Mouse (Mus musculus) kidney, postnatal 25 days (tissue): ENCODE measurements around the gene Tspan14.
A peak's percentile ranks its signal among the peaks of the same experiment; 100 is the strongest.

Experiments used
- DNase-seq, 2 experiments: peaks; one replicate each; pipeline ENCODE4 v3.0.0; 2021; ENCODE audit warnings: mixed read lengths in 2 of 2

Gene Tspan14

DNA sequence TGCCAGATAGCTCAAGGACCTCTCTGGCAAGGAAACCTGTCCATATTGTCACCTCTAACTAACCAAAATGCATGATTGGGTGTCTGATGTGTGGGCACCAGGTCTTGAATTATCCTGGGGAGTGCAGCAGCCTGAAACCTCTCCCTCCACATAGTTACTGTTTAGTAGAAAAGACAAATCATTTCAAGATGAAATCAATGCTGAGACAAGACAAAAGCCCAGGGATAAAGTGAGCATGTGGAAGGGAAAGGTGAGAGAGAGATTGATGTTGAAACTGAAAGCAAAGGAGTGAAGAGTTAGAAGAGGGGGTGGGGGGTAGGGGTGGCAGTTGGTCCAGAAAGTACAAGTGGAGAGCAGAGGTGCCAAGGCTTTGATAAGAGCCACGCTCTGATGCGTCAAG, 1.4 kb upstream of the Tspan14 start:
- DNase-seq, result no peak

DNA sequence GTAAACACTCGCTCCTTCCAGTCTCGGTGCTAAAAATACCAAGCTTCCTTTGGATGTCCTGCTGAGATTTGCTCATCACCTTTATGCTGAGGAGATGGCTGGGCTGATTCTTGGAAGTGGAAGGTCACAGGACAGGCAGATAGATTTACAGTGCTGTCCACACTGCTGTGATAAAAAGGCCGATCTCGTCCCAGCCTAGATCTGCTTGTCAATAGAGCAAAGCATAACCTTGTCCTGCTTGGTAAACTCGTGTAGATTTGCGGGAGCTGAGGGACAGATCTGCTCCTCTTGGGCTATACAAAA, 942 bp upstream of the Tspan14 start:
- DNase-seq, result no peak

DNA sequence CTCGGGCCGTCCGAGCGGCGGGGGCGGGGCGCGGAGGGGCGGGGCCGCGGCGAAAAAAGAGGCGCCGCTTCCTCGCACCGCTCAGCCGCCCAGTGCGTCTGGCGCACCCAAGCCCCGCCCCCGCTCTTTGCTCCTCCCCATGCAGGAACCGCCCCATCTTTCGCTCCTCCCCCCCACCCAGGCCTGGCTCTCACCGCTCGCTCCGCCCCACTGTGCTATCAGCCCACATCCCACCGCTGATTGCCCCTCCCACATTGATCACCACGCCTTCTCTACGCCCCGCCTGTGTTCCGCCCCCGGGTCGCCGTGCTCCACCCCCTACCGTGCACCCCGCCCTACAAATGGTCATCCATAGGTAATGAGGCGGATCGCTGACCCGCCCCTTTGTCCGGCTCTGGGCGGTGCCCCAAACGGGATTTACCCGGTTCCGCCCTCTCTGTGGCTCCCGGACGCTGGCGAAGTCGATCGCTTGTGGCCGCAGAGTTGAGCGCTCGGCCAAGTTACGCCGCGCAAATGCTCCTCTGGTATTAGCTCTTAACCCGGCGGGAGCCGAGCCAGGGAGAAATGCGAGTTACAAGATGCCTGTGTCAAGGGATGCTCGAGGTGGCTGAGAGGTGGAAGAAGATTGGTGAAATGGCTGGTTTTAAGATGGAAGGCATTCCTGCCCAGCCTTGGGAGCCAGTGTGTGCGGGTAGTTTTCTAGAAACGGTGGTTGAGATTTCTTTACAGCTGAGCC, 423 bp upstream of the Tspan14 start:
- peak; percentile 99 for DNase-seq

DNA sequence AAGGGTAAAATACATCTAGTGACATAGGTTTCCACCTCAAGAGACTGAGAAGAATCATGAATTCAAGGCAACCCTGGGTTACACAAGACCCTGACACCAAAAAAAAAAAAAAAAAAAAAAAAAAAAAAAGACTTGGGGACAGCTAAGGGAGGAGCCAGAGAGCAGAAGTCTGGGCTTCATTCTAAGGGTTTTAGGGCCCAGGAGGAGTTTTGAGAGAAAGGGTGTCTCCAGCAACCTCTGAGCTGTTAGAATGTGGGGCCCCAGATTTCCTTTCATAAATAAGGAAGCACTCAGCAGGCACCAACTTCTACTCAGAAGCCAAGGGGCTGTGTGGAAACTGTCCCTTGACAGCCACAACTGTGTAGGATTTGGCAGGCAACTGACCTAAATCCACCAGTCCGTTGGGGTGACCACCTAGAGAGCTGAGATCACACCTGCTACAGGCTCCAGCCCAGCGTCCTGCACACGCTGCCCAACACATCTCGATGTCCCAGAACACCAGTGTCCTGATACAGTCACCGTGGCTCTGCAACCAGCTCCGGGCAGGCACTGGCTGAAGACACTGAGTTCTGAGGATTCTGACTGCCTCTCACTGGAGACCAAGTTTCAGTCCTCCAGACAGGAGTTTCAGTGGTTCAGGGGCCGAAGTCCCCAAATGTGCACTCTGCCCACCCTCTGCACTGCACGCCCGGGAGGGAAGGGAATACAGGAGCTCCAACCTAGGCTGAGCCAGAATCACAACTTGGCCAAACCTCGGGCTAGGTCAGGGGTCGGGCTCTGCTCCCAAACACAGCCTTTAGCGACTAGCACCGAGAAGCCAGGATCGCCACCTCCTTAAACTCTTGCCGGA, 875 bp downstream of the Tspan14 start:
- peak; percentile 67 to 87 for DNase-seq

DNA sequence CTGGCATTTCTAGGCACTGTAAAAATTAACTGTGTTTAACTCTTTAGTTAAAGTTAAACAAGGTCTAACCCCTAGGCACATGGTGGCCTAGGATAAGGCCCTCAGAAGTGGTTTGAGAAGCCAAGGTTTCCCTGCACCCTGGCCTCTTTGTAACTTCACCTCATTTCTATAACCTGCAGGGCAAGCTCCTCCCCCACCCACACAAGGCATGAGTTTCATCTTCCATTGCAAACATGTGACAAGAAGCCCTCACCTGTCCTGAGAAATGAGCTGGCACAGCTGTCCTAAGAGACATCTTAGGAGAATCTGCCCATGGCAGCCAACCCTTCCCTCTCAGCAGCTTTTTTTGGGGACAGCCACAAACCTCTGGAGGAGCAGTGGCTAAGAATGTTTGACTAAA, 1.7 kb downstream of the Tspan14 start:
- DNase-seq, result peak; percentile 54 to 71

DNA sequence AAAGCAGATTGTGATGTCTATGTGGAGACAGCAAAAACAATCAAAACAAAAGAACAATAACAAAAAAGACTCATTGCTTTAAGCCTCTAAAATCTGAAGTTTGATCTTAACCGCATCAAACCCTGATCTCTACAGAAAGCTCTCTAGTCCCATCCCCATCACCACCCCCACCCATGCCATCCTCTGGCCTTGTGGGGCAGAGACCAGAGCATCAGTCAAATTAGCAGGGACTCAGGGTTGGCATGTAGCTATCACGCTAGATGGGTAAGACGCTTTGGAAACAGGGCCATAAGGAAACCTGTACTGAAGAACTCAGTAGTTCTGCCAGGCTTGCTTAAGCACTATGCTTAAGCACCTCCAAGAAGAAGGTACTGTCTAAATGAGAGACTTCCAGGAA, 2.4 kb downstream of the Tspan14 start:
- no peak for DNase-seq

DNA sequence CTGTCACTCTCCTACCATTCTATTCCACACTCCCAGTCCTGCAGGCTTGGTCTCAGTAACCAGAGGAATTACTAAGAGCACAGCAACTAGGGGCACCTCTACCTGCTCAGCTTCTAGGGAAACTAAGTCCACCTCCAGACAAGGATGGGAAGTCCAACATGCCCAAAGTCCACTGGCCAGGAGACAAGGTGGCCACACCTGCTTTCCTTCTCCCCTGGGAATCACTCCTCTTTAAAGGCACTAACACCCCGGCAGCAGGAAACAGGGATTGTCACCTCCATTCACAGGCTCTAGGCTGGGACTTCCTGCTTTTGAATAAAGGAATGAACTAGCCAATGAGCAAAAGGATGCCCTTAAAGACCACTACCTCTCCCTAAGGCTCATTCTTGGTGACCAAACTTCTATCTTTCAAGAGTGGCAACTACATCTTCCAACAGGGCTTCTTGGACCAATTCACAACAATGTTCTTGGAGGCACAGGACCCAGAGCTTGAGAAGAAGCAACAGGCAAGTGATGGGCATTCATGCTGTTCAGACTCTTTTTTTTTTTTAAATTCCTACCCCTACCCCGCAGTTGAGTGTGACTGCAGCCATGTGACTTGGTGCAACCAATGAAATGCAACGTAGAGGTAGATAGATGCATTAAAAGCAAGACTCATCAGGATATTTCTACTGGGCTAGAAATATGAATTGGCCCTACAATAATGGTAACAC, 3.0 kb downstream of the Tspan14 start:
- DNase-seq, result no peak

DNA sequence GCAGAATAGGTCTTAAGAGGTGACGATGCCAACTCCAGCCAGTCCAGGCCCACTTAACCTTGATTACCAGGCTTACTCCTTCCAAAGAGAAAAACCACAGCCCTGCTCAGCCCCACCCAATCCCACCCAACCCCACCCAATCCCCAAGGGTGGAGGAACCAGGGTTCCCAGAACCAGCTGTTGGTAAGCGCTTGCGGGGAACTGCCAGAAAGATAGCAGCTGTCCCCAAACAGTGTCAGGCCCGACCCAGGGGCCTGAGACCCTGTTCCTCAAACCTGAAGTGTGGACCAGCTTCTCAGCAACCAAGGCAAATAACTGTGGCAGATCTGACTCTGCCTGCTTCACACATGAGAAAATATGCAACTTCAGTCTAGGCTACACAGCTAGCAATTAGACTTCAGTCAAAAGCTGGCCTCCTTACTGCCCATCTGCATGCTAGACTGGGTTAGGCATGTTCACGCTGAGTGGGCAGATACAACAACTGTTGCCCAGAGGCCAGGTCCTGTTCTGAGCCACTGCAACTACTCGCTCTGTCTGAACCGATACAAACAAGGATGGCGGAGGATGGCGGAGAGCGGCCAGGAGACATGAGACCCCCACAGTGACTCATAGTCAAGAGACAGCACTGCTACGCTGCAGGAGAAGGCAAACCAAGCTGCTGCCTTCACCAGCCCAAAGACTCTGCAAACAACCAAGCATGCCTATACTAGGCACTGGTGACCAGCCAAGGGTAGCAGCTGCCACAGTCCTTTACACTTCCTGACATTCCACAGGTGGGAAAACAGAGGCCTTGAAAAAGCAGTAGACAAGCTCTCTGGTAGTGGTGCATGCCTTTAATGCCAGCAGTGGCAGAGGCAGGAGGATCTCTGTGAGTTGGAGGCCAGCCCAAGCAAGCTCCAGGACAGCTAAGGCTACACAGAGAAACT, 4.0 kb downstream of the Tspan14 start:
- DNase-seq, result peak; percentile 42 to 66

DNA sequence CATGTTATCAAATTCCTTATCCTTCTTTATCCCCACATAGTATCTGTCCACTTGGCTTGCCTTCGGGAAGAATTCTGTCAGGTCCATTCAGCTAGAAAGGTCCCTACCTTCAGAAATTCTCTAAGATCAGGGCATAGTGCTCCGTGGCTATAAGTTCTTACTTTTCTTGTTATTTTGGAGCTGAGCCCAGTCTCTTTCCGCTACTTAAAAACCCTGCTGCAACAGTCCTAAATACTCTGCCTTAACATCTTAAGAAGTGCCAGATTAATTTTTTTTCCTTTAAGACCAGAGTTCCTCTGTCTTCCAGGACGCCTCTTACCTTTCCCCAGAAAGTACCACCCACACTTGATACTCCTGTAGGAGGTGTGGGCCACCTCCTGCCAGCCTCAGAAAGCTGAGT, 6.4 kb downstream of the Tspan14 start:
- no peak for DNase-seq

DNA sequence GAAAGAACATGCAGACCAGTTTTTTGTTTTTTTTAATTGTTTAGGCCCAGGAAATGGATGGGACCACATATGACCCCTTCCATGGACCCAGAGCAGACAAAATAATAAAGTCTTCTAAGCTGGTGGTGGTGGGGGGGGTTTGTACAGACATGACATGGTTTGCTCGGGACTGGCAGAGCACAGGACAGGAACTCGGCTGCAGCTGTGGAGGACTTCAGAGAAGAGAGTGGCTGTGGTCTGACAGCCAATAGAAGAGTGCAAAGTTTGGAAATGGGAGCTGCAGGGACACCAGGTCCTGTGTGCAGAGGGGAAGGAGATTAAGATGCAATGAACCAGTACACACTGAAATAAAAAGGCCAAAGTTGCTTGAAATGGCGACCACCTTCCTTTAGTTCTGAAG, 7.0 kb downstream of the Tspan14 start:
- no peak for DNase-seq

DNA sequence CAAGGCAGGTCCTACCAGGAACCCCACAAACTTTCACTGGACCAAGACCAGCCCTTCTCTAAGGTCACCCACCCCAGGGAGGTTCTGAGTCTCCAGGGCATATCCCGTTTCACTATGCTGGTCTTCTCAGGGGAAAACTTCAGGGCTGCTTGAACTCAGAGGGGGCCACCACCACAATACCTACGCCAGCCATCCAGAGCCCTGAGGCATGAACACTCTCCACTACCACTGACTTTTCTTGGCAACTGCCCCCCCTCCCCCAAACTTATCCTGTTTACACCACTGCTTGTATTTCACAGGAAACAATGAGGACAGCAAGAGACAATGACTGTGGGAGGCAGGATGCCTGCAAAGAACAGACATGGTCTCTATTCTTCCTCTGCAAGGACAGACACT, 7.6 kb downstream of the Tspan14 start:
- DNase-seq, result peak; percentile 65 to 80

DNA sequence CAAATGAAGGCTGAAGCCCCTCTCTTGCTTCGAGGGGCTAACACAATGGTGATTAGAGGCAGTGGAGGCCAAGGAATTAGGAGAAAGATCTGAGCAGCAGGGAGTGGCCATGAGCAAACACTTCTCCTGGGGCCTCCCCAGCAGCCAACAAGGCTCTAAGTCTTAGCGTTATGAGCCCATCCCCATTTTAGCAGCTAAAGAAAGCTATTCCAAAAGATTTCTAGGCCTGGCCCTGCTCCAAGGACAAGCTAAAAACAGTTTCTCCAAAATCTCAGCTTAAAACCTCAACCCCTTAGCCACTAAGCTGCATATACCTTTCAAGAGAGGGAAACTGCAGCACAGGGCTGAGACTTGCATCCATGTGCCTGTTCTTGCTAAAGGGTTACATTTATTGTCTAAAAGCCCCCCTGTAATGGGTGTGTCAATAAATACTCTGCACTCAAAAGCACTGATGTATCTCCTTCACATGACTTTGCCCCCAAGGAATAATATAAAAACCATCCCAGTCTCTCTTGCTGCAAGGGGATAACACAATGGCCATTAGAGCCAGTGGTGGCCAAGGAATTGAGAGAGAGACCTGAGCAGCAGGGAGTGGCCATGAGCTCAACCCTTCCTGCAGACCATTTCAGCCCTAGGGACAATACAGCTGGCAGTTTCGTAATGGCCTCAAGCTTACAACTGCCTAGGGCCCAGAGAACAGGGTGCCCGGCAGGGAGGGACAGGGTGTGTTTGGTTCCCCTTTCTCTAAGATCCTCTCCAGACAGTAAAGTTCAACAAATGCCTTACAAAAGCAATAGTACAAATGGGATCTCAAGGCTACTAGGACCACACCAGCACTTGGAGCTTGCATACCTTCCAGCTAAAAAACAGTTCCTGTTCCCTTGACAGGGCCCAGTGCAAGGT, 8.3 kb downstream of the Tspan14 start:
- no peak for DNase-seq

DNA sequence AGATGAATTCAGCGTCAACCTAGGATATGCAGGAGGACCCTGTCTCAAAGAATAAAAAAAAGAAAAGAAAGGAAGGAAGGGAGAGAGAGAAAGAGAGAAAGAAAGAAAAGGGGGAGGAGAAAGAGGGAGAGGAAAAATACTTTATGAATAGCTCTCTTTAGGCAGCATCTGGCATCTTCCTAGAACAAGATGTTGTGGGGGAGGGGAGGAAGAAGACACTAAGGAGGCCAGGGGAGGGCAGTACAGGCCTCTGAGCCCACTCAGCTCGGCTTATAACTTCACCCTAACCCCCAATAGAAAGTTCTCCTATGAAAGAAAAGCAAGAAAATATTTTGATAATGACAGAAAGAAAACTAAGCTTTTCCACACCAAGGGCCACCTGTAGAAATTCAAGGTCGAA, 9.0 kb downstream of the Tspan14 start:
- DNase-seq, result no peak

DNA sequence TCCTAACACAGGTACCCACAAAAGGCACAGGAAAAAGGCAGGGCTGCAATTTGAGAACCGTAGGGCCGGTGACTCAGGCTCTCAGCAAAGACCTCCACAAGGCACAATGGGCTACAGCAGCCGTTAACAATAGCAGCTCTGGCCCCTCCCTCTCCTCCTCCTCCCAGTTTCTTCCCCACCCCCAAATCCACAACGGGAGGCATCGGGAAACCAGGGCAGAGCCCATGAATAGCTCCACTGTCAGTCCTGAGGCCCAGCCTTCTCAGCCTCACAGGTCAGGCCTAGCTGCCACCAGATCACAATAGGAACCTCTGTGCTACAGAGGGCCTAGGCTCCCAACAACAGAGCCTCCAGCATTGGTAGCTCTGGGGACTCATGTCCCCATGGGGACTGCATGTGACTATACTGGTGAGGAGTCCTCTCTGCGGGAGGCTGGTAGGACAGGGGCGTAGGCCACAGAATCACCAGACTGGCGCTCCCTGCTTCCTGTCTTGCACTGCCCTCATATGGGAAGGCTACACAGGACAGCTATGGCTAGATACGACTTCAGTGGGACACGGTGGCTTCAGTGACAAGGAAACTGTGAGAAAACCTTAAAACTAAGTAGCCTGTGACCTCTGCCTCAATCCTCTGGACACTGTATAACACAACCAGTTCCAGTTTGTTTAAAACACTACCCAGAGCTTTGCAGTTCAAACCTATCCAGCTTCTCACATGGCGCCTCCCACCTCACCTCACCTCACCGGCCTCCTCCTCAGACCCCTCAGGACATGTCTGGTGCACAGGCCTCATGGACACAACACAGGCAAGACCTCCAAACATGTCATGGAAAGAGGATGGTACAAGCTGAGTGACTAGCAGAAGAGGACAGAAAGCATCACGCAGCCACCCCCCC, 10.1 kb downstream of the Tspan14 start:
- peak; percentile 53 to 70 for DNase-seq

DNA sequence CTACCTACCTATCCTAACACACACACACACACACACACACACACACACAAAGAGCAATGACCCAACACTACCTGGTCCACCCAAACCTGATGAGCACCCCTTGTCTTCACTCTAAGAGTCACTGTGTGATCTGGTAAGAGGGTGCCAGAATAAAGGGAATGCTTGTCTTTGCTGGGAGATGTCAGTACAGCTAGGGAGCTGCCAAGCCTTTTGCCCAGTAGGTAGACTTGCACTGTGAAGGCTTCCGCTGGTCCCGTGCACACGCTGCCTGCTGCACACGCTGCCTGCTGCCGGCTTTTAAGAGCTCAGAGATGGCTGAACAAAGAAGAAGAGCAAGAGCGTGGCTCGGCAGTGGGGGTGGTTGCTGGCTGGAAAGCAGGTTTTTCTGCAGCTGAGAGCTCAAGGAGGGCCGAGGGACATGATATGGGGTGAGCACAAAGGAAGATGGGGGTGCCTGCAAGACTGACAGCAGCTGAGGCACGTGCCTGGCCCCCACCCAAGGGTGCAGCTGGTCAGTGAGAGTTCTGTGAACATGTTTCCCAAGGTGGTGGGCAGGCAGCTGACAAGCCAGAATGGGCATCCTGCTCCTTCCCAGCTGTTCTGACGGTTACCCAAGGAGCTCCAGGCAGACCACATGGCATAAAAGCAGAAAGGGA, 10.9 kb downstream of the Tspan14 start:
- peak in 1 of 2 experiments; percentile 51 for DNase-seq

DNA sequence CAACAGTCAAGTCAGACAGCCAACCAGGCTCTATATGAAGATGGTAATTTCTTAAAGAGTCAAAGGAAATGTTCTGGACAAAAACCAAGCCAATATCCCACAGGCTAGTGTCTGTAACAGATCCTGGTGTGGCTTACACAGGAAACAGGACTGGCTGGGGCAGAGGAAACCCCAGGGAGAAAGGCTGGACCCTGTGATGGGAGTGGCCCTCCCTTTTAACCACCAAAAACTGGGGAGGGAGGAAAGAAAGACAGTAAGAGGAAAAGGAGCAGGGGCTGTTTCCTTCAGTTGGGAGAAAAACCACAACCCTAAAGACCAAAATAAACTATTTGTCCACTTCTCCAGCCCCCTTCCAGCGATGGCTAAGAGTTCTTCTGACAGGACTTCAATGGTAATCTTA, 11.5 kb downstream of the Tspan14 start:
- DNase-seq, result no peak

DNA sequence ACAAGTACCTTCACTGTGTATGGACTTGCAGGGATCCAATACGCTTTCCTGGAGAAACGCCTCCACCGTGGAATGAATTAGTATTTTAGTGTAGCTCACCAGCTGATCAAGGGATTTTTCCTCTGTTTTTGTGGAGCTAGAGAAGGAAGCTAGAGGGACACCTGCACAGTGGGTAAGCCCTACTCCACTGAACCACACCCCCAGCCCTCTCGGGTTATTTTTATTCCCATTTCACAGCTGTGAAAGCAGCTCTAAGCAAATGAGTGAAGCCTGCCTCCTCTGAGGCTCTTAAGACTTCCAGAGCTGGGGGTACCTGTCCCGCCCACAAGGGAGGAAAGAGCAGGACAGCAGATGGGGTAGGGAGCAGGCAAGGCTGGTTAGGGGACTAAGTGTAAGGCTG, 13.2 kb downstream of the Tspan14 start:
- no peak for DNase-seq

DNA sequence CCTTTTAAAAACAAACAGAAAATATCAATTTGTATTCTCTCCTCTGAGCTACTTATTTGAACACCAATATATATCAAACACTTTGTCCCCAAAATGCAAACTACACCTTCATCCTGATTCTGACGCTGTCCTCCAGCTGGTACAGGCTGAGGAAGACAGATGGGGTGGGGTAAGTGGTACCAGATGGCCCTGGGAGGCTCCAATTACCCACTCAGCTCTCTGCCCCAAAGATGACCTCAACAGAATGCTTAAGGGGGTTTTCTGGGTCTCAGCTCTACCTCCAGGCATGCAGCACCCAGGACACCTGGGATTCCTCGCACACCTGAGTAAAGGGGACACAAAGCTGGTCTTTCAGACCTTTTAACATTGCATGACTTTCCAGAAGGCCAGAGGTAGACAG, 13.9 kb downstream of the Tspan14 start:
- DNase-seq, result no peak

DNA sequence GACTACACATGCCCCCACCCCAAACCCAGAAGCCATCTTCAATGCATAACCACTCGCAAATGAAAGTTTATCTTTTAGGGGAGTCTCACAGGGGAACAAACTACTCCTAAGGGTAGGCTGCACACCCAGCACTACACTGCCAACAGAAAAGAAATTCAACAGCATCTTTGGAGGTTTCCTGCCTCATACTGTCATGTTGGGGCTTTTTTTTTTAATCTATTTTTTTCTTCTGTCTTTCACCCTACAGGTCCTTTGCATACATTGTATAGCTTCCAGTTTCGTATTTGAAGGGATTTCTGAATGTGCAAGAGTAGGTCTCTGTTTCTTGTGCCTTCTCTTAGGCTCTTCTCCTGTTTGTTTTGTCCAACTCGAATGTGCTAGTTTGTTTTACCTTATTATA, 14.3 kb downstream of the Tspan14 start:
- peak in 1 of 2 experiments; percentile 19 for DNase-seq
